ENCODE assay signal across 23 mouse cellular contexts in genomic region chr10:96706656-96707055, GRCm38 (mm10).
DNase-seq lines count a peak whose midpoint lies in the region; ATAC-seq lines count a peak whose summit lies in the region.
"Had no signal": no experiment of that assay in that cellular context is flagged by ENCODE, and none has a peak within 500 bp of the region (broad histone marks: within the 10 kb centered on the region; RNA-seq: fewer than 3 reads in every experiment).

No protein-coding gene starts in this region.

- peak; percentile 66 to 70 for DNase-seq in spleen, postnatal 36 days (ENCODE audit: low spot score in 2 of 2)
- DNase-seq in spleen, adult 12 weeks (ENCODE audit: low spot score): no peak
- no peak for DNase-seq in embryo, embryonic 11 days
- no peak for DNase-seq in testis, postnatal 14 days (ENCODE audit: low spot score)
- DNase-seq in Muller cell, postnatal 12 days (ENCODE audit: inconsistent ontology term): no peak
- DNase-seq: adrenal gland, adult 2 months; cerebellum, adult 2 months; cerebellum, postnatal 14 days; gastrocnemius, postnatal 10 days; heart, postnatal 36 days; kidney, adult 8-10 months; kidney, postnatal 4 days; layer of hippocampus, postnatal 36 days; retina, postnatal 1 day; right cerebral cortex, postnatal 25 days; thymus, adult 2 months; thymus, postnatal 4 days had no signal

- peak; percentile 76 for ATAC-seq in common myeloid progenitor, adult 5-6 weeks (replicated peaks; ENCODE audit: low read depth, poor library complexity, severe bottlenecking)
- peak; percentile 63 for ATAC-seq in monocyte, adult 5-6 weeks (replicated peaks; ENCODE audit: insufficient number of reproducible peaks, low FRiP score, low TSS enrichment, poor library complexity, severe bottlenecking)
- ATAC-seq: forebrain, embryonic 13.5 days; hindbrain, postnatal 0 days; intestine, embryonic 16.5 days; Patski had no signal

Comparison
In these comparisons a context has a peak if more than half of its experiments do, and no peak if none do; other contexts are left out.
1. DNase-seq: peak in spleen, postnatal 36 days (2 of 2); none in spleen, adult 12 weeks (single experiment), embryo, embryonic 11 days (single experiment), testis, postnatal 14 days (single experiment) and Muller cell, postnatal 12 days (single experiment).